Mouse (Mus musculus): ENCODE measurements around the gene Dhrs7. TPM values are rescaled to one million over a fixed set of nuclear protein-coding genes. Genes with fewer than 3 reads are reported as not detected.

The Dhrs7 gene
- polyA plus RNA-seq, 1 experiment, result 23.9 TPM

- Histone ChIP-seq H3K4me1 (ENCODE audit: control insufficient read depth, insufficient read depth, insufficient read length, low read length) (peaks cover 4% of the 10 kb centered on the region; the same call in 1 of the 2 replicates), H3K36me3 (ENCODE audit: control insufficient read depth, insufficient read depth, low read length) (no peaks in the 10 kb centered on the region), H3K27me3 (ENCODE audit: control insufficient read depth, insufficient read depth, low read length) (no peaks in the 10 kb centered on the region), H3K27ac (ENCODE audit: insufficient read depth, low read depth, low read length) (no peak overlapping the region), H3K4me3 (ENCODE audit: low read depth, low read length) (no peak overlapping the region)
- TF ChIP-seq POLR2A (IDR thresholded peaks at IDR 0.05; ENCODE audit: low read depth, low read length), result no peak
- WGBS, result 88% methylated on average over 6 of the region's 6 CpGs
Measured at GRCm38 (mm10) chr12:72671516-72672135, 6.9 kb upstream of the Dhrs7 start.

GRCm38 (mm10) chr12:72670921-72671320 is 6.2 kb upstream of the Dhrs7 start:
- WGBS, result 80% methylated on average over 8 of the region's 8 CpGs
- TF ChIP-seq CTCF (IDR thresholded peaks at IDR 0.05; ENCODE audit: extremely low read depth, insufficient read length, insufficient replicate concordance, low read depth, low read length) (no peak), POLR2A (IDR thresholded peaks at IDR 0.05; ENCODE audit: low read depth, low read length) (no peak)
- peaks cover 4% of the 10 kb centered on the region; the same call in 1 of the 2 replicates for H3K4me1 ChIP-seq (ENCODE audit: control insufficient read depth, insufficient read depth, insufficient read length, low read length)
- no peak overlapping the region for H3K4me3 ChIP-seq (ENCODE audit: low read depth, low read length)
- H3K27ac ChIP-seq (ENCODE audit: insufficient read depth, low read depth, low read length), result no peak overlapping the region
- no peaks in the 10 kb centered on the region for H3K36me3 ChIP-seq (ENCODE audit: control insufficient read depth, insufficient read depth, low read length)
- no peaks in the 10 kb centered on the region for H3K27me3 ChIP-seq (ENCODE audit: control insufficient read depth, insufficient read depth, low read length)

- Histone ChIP-seq H3K27ac (ENCODE audit: insufficient read depth, low read depth, low read length) (no peak overlapping the region), H3K4me3 (ENCODE audit: low read depth, low read length) (no peak overlapping the region), H3K36me3 (ENCODE audit: control insufficient read depth, insufficient read depth, low read length) (no peaks in the 10 kb centered on the region), H3K27me3 (ENCODE audit: control insufficient read depth, insufficient read depth, low read length) (no peaks in the 10 kb centered on the region), H3K4me1 (ENCODE audit: control insufficient read depth, insufficient read depth, insufficient read length, low read length) (peaks cover 6% of the 10 kb centered on the region)
- TF ChIP-seq POLR2A (IDR thresholded peaks at IDR 0.05; ENCODE audit: low read depth, low read length) (no peak), CTCF (IDR thresholded peaks at IDR 0.05; ENCODE audit: extremely low read depth, insufficient read length, insufficient replicate concordance, low read depth, low read length) (no peak)
- 22% methylated on average over 10 of the region's 10 CpGs for WGBS
Measured at GRCm38 (mm10) chr12:72667868-72668469, 3.3 kb upstream of the Dhrs7 start.

- Histone ChIP-seq H3K27me3 (ENCODE audit: control insufficient read depth, insufficient read depth, low read length) (no peaks in the 10 kb centered on the region), H3K4me3 (ENCODE audit: low read depth, low read length) (no peak overlapping the region)
- WGBS, result 88% methylated on average over 5 of the region's 5 CpGs
Measured at GRCm38 (mm10) chr12:72666015-72666414, 1.3 kb upstream of the Dhrs7 start.

GRCm38 (mm10) chr12:72664020-72664734 is 532 bp downstream of the Dhrs7 start:
- TF ChIP-seq CTCF (IDR thresholded peaks at IDR 0.05; ENCODE audit: extremely low read depth, insufficient read length, insufficient replicate concordance, low read depth, low read length), result no peak
- no peak for TF ChIP-seq POLR2A (IDR thresholded peaks at IDR 0.05; ENCODE audit: low read depth, low read length)
- Histone ChIP-seq H3K27me3 (ENCODE audit: control insufficient read depth, insufficient read depth, low read length) (no peaks in the 10 kb centered on the region), H3K4me1 (ENCODE audit: control insufficient read depth, insufficient read depth, insufficient read length, low read length) (peaks cover 6% of the 10 kb centered on the region), H3K36me3 (ENCODE audit: control insufficient read depth, insufficient read depth, low read length) (no peaks in the 10 kb centered on the region), H3K27ac (ENCODE audit: insufficient read depth, low read depth, low read length) (peak overlapping the region; percentile 84), H3K4me3 (ENCODE audit: low read depth, low read length) (peak overlapping the region; percentile 63)
- WGBS, result 2% methylated on average over 28 of the region's 28 CpGs

More at GRCm38 (mm10) chr12:72666015-72666414, 1.3 kb upstream of the Dhrs7 start:
- TF ChIP-seq POLR2A (IDR thresholded peaks at IDR 0.05; ENCODE audit: low read depth, low read length), result no peak
- no peak for TF ChIP-seq CTCF (IDR thresholded peaks at IDR 0.05; ENCODE audit: extremely low read depth, insufficient read length, insufficient replicate concordance, low read depth, low read length)
- Histone ChIP-seq H3K4me1 (ENCODE audit: control insufficient read depth, insufficient read depth, insufficient read length, low read length) (peaks cover 6% of the 10 kb centered on the region), H3K27ac (ENCODE audit: insufficient read depth, low read depth, low read length) (no peak overlapping the region), H3K36me3 (ENCODE audit: control insufficient read depth, insufficient read depth, low read length) (no peaks in the 10 kb centered on the region)

GRCm38 (mm10) chr12:72655775-72656174 is 8.9 kb downstream of the Dhrs7 start:
- Histone ChIP-seq H3K36me3 (ENCODE audit: control insufficient read depth, insufficient read depth, low read length) (peaks cover 6% of the 10 kb centered on the region), H3K4me3 (ENCODE audit: low read depth, low read length) (no peak overlapping the region), H3K4me1 (ENCODE audit: control insufficient read depth, insufficient read depth, insufficient read length, low read length) (no peaks in the 10 kb centered on the region), H3K27me3 (ENCODE audit: control insufficient read depth, insufficient read depth, low read length) (no peaks in the 10 kb centered on the region), H3K27ac (ENCODE audit: insufficient read depth, low read depth, low read length) (no peak overlapping the region)
- no peak for TF ChIP-seq CTCF (IDR thresholded peaks at IDR 0.05; ENCODE audit: extremely low read depth, insufficient read length, insufficient replicate concordance, low read depth, low read length)
- TF ChIP-seq POLR2A (IDR thresholded peaks at IDR 0.05; ENCODE audit: low read depth, low read length), result no peak
- WGBS, result 88% methylated on average over 16 of the region's 16 CpGs

- Histone ChIP-seq H3K4me1 (ENCODE audit: control insufficient read depth, insufficient read depth, insufficient read length, low read length) (no peaks in the 10 kb centered on the region), H3K4me3 (ENCODE audit: low read depth, low read length) (no peak overlapping the region), H3K27ac (ENCODE audit: insufficient read depth, low read depth, low read length) (no peak overlapping the region), H3K36me3 (ENCODE audit: control insufficient read depth, insufficient read depth, low read length) (peaks cover 6% of the 10 kb centered on the region), H3K27me3 (ENCODE audit: control insufficient read depth, insufficient read depth, low read length) (no peaks in the 10 kb centered on the region)
- WGBS, result 29% methylated on average over 4 of the region's 4 CpGs
- TF ChIP-seq CTCF (IDR thresholded peaks at IDR 0.05; ENCODE audit: extremely low read depth, insufficient read length, insufficient replicate concordance, low read depth, low read length) (peak; percentile 33; the same call in 1 of the 2 replicates), POLR2A (IDR thresholded peaks at IDR 0.05; ENCODE audit: low read depth, low read length) (no peak)
Measured at GRCm38 (mm10) chr12:72654698-72655097, 10.0 kb downstream of the Dhrs7 start.
